Mouse (Mus musculus) MEL (cell line): Measurements from ENCODE around the gene Slc25a11.
A peak's percentile ranks its signal among the peaks of the same experiment; 100 is the strongest.

Experiments used
- CHD2 ChIP-seq: IDR thresholded peaks from 2 replicates; pipeline ENCODE4 v1.6.1; 2011; ENCODE audit warnings: low read length, improper control_type of control experiment
- CTCF ChIP-seq, 3 experiments: IDR thresholded peaks in 2 of 3; conservative IDR thresholded peaks in 1 of 3; 2 replicates each; pipeline ENCODE4 v1.5.1; 2011 to 2012; ENCODE audit warnings: low read length in 3 of 3, low read depth in 2 of 3, mild to moderate bottlenecking in 2 of 3, improper control_type of control experiment in 1 of 3, inconsistent platforms in 1 of 3, mixed read lengths in 1 of 3, moderate library complexity in 1 of 3; ENCODE audit not compliant: control insufficient read depth in 1 of 3, insufficient read depth in 1 of 3, poor library complexity in 1 of 3, severe bottlenecking in 1 of 3
- EP300 ChIP-seq, 2 experiments: IDR thresholded peaks; 2 replicates each; pipeline ENCODE4 v1.6.1; 2011; ENCODE audit warnings: improper control_type of control experiment in 2 of 2, low read length in 2 of 2, low read depth in 1 of 2, mild to moderate bottlenecking in 1 of 2
- HCFC1 ChIP-seq: IDR thresholded peaks from 2 replicates; pipeline ENCODE4 v1.6.1; 2012; ENCODE audit warnings: low read depth, mild to moderate bottlenecking, inconsistent platforms, low read length, improper control_type of control experiment, moderate library complexity
- JUND ChIP-seq: IDR thresholded peaks from 2 replicates; pipeline ENCODE4 v1.6.1; 2011; ENCODE audit warnings: low read depth, mild to moderate bottlenecking, improper control_type of control experiment, low read length
- POLR2A ChIP-seq, 2 experiments: IDR thresholded peaks; 2 replicates each; pipeline ENCODE4 v1.6.1; 2011 to 2012; ENCODE audit warnings: low read length in 2 of 2, mild to moderate bottlenecking in 2 of 2, control low read depth in 1 of 2, improper control_type of control experiment in 1 of 2, low read depth in 1 of 2, moderate library complexity in 1 of 2; ENCODE audit not compliant: control insufficient read depth in 1 of 2, insufficient read depth in 1 of 2, poor library complexity in 1 of 2
- UBTF ChIP-seq: IDR thresholded peaks from 2 replicates; pipeline ENCODE4 v1.6.1; 2012; ENCODE audit warnings: low read depth, mild to moderate bottlenecking, inconsistent platforms, low read length, improper control_type of control experiment, moderate library complexity, borderline replicate concordance; ENCODE audit not compliant: insufficient read depth

DNA sequence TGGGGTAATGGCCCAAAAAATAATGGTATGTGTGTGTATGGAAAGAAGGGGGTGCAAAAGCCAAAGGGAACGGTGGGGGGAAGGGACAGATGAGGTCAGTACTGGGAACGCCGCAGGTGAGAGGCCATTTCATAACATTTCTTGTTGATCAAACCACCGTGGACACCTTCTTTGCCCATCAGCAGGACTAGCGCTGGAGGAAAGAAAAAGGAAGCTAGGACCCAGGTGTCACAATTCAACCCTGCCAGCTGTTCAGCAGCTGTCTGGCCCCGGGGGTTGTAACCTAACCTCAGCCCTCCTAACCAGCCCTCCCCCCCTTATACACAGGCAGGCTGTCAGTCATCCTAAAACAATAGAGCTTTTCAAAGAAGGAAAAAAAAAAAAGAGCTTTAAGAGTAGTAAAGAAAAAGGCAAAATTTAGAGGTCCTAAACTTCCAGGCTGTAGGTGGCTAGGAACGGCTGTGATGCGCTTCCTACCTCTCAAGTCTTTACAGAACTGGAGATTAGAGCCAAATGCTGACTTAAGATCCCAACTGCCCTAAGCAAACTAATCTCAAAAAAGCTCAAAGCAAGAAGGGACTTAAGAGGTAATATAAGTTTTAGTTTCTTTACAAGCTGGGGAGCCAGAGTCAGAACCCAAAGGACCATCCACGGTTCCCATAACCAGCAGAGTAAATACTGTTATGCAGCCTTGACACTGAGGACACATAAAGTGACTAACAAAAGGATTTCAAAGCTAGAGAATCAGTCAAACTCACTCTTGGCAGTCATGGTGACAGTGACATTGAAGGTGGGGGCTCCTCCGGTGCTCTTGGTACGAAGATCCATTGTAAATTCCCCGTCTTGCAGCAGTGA, 5.0 kb upstream of the Slc25a11 start:
- TF ChIP-seq CTCF (IDR thresholded peaks at IDR 0.05 in 2 of 3, conservative IDR thresholded peaks at IDR 0.05 in 1 of 3; ENCODE audit: control insufficient read depth in 1 of 3, insufficient read depth in 1 of 3, low read depth in 2 of 3, low read length in 3 of 3, poor library complexity in 1 of 3, severe bottlenecking in 1 of 3) (no peak), POLR2A (IDR thresholded peaks at IDR 0.05; ENCODE audit: control insufficient read depth in 1 of 2, insufficient read depth in 1 of 2, low read depth in 1 of 2, low read length in 2 of 2, poor library complexity in 1 of 2) (no peak; a peak in 1 of 4 replicates), UBTF (no peak), JUND (no peak), EP300 (IDR thresholded peaks at IDR 0.05; ENCODE audit: low read depth in 1 of 2, low read length in 2 of 2) (no peak; a peak in 1 of 4 replicates), HCFC1 (no peak), CHD2 (peak; percentile 3; the same call in 1 of the 2 replicates)
